Mouse (Mus musculus) ovary, postnatal 14 days (tissue): ENCODE data around the gene Dnah7c.

Experiments used
- DNase-seq: peaks from one replicate; pipeline ENCODE4 v3.0.0; 2022; ENCODE audit warnings: low spot score

Gene Dnah7c

DNA sequence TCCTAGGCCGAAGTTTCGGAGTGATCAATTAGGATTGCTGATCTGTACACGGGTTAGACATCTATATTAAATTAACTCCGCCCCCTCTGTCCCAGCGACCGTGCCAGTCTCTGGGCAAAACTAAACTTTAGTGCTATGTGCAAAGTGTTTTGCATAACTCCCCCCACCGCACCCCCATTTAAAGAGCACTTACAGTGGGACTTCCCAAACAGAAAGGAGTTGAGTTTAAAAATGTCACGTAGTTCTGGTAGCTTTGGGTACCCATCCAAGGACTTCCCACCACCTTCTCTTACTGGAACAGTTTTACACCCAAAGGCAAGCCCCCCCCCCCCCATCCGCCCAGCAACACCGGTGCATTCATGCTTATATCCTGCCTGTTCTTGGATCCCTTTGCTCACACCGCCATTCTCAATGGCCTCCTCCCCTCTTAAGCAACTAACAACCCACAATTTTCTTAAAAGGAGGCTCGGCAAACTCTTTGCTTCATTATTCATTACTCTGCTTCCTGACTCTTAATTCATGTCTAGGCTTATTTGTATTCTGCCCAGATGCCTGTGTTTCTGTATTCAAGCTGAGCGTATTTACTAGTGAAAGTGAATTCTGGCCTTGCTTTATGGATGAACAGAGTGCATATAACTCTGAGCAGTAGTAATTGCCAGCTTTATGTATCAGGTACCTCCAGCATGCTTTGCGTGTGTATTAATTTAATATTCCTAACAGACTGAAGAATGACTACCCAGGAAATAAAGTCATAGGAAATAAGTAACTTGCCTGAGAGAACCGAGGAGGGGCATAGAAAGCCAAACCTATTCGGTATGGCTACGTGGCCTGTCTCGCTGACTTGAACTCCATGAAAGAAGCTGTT lies 428.9 kb downstream of the Dnah7c start:
- DNase-seq: no peak

DNA sequence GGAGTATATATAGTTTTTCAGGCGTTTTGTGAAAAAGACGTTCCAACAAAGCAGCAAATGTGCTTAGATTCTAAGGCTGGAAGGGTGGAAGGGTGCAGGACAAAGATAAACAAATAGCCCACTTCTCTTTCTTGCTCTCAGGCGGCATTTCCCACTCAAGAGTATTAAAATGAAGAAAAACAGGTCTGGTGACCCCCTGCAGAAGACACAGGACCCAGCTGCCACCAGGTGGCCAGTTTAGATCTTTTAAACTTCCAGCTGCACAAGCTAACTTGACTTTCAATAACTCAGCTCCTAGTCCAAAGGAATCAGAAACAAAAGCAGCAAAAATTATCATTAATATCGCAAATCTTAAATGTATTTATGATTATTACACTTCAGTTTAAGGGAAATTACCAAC lies 431.1 kb downstream of the Dnah7c start:
- DNase-seq: no peak
